Mouse (Mus musculus) left cerebral cortex, adult 2 months (tissue): ENCODE results near the gene Slc6a13. TPM values are rescaled to one million over a fixed set of nuclear protein-coding genes. Genes with fewer than 3 reads are reported as not detected.

ENCODE experiments used
- DNase-seq, 2 experiments: peaks; one replicate each; pipeline ENCODE4 v3.0.0; 2021 to 2022; ENCODE audit warnings: low spot score in 2 of 2, mixed read lengths in 1 of 2; ENCODE audit errors: extremely low spot score in 1 of 2
- H3K27ac ChIP-seq: fragments of 200-600 bp; 2 replicates; pipeline ENCODE4 v1.8.1; 2022
- H3K4me3 ChIP-seq: fragments of 200-600 bp; 2 replicates; pipeline ENCODE4 v1.8.1; 2022
- CTCF ChIP-seq: fragments of 200-600 bp; IDR thresholded peaks from 2 replicates; pipeline ENCODE4 v1.8.1; 2022; ENCODE audit warnings: antibody characterized with exemption, mild to moderate bottlenecking, moderate library complexity
- intact Hi-C: fragments of 180-260 bp; cut with DNase I; formaldehyde crosslinking; loops from one replicate; pipeline ENCODE4 v1.15.1; 2025
- total RNA-seq, 2 experiments: library from RNA; stranded (reverse); gene quantifications; 2 replicates each; pipeline ENCODE4 v1.2.3; 2021

The Slc6a13 gene
- total RNA-seq, 2 experiments from 2014 or later, result 18.0 to 18.5 TPM

GRCm38 (mm10) chr6:121299317-121299716 is 710 bp upstream of the Slc6a13 start:
- no peak for TF ChIP-seq CTCF
- intact Hi-C loops, result no loop called here
- H3K4me3 ChIP-seq, result no peak overlapping the region
- no peak for DNase-seq
- H3K27ac ChIP-seq, result no peak overlapping the region

- intact Hi-C loops, result no loop called here
- Histone ChIP-seq H3K4me3 (no peak overlapping the region), H3K27ac (no peak overlapping the region)
- no peak for TF ChIP-seq CTCF
- no peak for DNase-seq
Observed at GRCm38 (mm10) chr6:121300504-121300903, 477 bp downstream of the Slc6a13 start.

GRCm38 (mm10) chr6:121303466-121304220 is 3.6 kb downstream of the Slc6a13 start:
- TF ChIP-seq CTCF, result no peak
- Histone ChIP-seq H3K27ac (no peak overlapping the region), H3K4me3 (no peak overlapping the region)
- intact Hi-C loops, result no loop called here
- DNase-seq, result no peak

GRCm38 (mm10) chr6:121304630-121305029 is 4.6 kb downstream of the Slc6a13 start:
- intact Hi-C loops, result no loop called here
- no peak for TF ChIP-seq CTCF
- Histone ChIP-seq H3K4me3 (no peak overlapping the region), H3K27ac (no peak overlapping the region)
- no peak for DNase-seq

- intact Hi-C loops, result no loop called here
- no peak for TF ChIP-seq CTCF
- DNase-seq, result no peak
- no peak overlapping the region for H3K4me3 ChIP-seq
- no peak overlapping the region for H3K27ac ChIP-seq
Observed at GRCm38 (mm10) chr6:121305571-121305970, 5.5 kb downstream of the Slc6a13 start.

GRCm38 (mm10) chr6:121310984-121311383 is 11.0 kb downstream of the Slc6a13 start:
- intact Hi-C loops, result no loop called here
- no peak for DNase-seq
- TF ChIP-seq CTCF, result no peak
- H3K27ac ChIP-seq, result no peak overlapping the region
- no peak overlapping the region for H3K4me3 ChIP-seq

GRCm38 (mm10) chr6:121319099-121319498 is 19.1 kb downstream of the Slc6a13 start:
- no peak; the same call in none of the 2 replicates for TF ChIP-seq CTCF
- Histone ChIP-seq H3K4me3 (no peak overlapping the region), H3K27ac (no peak overlapping the region)
- intact Hi-C loops, result no loop called here
- DNase-seq, result no peak

- no peak for DNase-seq
- TF ChIP-seq CTCF, result no peak
- Histone ChIP-seq H3K4me3 (no peak overlapping the region), H3K27ac (no peak overlapping the region)
- intact Hi-C loops, result no loop called here
Observed at GRCm38 (mm10) chr6:121322381-121323110, 22.5 kb downstream of the Slc6a13 start.

- no peak for DNase-seq
- Histone ChIP-seq H3K27ac (no peak overlapping the region), H3K4me3 (no peak overlapping the region)
- intact Hi-C loops, result no loop called here
- TF ChIP-seq CTCF, result no peak
Observed at GRCm38 (mm10) chr6:121325298-121325697, 25.3 kb downstream of the Slc6a13 start.

GRCm38 (mm10) chr6:121325740-121326139 is 25.7 kb downstream of the Slc6a13 start:
- no peak for DNase-seq
- intact Hi-C loops, result no loop called here
- H3K4me3 ChIP-seq, result no peak overlapping the region
- H3K27ac ChIP-seq, result no peak overlapping the region
- TF ChIP-seq CTCF, result no peak

GRCm38 (mm10) chr6:121326486-121327069 is 26.6 kb downstream of the Slc6a13 start:
- no peak for DNase-seq
- no peak overlapping the region for H3K4me3 ChIP-seq

GRCm38 (mm10) chr6:121328417-121328884 is 28.4 kb downstream of the Slc6a13 start:
- no peak overlapping the region for H3K4me3 ChIP-seq
- no peak for TF ChIP-seq CTCF
- intact Hi-C loops, result no loop called here
- no peak overlapping the region for H3K27ac ChIP-seq
- peak in 1 of 2 experiments; percentile 24 for DNase-seq

More at GRCm38 (mm10) chr6:121326486-121327069, 26.6 kb downstream of the Slc6a13 start:
- TF ChIP-seq CTCF, result no peak
- H3K27ac ChIP-seq, result no peak overlapping the region
- intact Hi-C loops, result no loop called here
